Mouse (Mus musculus): Measurements from ENCODE around the gene Git2.
A peak's percentile ranks its signal among the peaks of the same experiment; 100 is the strongest.

The Git2 gene

DNA sequence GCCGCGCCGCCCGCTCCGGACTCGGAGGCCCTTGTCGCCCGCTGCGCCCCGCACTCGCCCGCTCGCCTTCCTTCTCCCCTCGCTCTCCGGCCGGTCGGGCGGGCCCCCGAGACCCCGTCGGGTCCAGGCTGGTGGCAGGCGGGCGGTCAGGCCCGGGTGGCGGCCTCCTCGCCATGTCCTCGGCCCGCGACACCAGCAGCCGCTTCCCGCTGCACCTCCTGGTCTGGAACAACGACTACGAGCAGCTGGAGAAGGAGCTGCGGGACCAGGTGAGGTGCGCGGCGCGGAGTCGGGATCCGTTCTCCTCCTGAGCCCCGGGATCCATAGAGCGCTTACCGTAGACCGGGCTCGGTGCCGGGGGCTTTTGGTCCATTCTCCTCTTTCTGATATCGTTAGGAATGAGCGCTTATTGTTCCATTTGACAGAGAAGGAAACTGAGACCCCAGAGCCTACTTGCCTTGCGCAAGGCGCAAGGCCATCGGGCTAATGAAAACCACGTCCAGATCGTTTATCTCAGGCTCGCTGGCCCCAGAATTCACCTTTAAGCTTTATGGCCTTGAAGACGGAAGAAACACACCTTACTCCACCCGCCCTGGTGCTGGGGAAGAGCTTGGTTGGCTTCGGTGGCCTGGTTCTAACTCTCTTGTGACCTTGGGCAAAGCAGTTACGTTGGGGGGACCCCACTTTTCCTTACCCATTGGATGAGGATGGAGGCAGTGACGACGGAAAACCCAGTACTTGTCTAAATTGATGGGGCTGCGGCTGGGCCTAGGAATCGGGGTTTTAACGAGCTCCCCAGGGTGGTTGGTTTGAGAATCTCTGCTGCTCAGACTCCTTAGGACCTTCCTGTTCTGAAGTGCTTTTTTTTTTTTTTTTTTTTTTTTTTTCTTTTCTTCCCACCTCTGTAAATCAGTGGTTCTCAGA lies at the start of gene Git2:
Git2 (minus strand) TSS at position 462 of the 924 bp plus-strand sequence.
- DNase-seq (ENCODE audit: low spot score): no peak

DNA sequence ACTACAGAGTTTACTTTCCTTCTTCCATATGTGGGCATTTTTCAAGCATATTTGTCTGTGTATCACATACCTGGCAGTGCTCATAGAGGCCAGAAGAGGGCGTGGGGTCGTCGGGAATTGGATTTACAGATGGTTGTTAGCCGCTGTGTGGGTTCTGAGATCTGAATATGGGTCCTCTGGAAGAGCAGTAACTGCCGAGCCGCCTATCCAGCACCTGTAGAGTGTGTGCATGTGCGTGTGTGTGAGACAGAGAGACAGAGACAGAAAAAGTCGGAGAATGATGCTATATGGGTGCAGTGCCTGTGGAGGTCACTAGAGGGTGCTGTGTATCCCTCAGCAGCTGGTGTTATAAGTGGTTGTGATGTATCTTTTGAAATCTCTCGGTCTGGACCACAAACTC lies 48.9 kb upstream of the Git2 start:
- no peak for DNase-seq (ENCODE audit: low spot score)

DNA sequence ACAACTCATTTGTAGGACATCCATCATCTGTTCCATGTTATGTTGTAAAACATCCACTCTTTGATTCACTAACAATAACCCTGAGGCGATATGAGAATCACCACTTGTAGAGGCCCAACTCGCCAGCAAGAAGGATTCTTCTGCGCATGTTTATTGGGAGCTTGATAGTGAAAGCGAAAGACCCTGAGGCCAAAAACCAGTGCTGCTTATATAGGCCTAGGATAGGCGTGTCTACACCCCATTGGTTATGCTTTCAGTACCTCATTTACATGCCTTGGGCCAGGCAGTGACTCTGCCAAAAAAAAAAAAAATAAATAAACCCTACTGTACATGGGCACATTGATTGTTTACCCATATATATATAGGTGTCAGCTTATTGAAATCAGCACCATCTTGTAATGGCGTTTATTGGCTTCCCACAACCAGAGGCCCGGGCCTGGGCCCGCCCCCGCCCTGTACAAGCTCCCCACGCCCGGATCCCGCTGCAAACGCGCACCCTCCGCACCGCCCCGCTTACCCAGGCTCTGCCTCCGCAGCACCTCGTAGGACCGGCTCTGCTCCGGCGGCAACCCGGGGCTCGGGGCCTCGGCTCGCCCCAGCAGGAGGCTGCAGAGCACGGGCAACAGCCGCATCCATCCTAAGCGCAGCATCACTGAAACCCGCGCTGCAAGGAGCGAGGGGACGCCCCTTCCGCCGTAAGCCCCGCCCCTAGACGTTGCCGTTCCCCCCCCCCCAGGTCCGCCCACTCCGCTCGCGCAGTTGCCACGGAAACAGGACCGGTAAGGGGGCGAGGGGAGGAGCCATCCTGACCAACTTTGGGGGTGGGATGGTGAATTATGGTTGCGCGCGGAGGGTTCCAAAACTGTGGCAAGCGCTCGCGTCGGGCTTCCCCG lies 47.7 kb upstream of the Git2 start, which contains the start of gene 1500011B03Rik:
1500011B03Rik (minus strand) TSS at position 673 of the 893 bp plus-strand sequence.
- peak; percentile 93 for DNase-seq (ENCODE audit: low spot score)

DNA sequence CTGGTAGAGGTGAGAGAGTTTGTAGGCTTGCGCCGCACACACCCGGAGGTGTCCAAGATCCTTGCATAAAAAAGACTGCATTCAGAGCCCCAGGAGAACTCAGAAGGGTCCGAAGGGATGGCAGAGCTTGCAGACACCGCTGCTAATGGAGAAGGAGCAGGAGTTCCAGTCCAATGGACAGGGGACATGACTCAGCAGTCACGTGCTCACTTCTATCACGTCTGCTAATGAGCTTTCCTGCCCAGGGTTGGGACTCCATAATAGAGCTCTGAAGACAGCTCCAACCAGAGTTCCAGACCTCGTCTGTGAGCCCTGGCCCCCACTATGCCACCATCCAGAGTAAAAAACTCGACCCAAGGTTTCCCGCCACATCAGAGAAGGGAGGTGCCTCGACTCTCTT lies 42.8 kb upstream of the Git2 start:
- no peak for DNase-seq (ENCODE audit: low spot score)

DNA sequence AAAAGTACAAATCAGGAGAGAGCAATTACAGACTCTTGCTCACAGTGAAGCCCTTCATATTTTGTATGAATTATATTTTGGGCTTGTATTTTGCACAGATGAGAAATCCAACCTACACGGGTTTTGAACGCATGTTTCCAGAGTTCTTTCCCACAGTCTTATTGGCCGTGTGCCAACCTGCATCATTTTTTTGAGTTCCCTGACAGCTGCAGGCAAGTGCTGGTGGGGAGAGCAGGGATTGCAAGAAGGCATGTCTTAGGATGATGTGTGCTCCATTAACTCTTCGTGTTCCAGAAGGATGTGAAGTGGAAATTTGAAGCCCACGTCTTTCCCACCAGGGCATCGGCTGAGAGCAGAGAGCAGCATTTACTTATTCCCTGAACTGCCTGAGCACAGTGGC lies 41.3 kb upstream of the Git2 start:
- no peak for DNase-seq (ENCODE audit: low spot score)

DNA sequence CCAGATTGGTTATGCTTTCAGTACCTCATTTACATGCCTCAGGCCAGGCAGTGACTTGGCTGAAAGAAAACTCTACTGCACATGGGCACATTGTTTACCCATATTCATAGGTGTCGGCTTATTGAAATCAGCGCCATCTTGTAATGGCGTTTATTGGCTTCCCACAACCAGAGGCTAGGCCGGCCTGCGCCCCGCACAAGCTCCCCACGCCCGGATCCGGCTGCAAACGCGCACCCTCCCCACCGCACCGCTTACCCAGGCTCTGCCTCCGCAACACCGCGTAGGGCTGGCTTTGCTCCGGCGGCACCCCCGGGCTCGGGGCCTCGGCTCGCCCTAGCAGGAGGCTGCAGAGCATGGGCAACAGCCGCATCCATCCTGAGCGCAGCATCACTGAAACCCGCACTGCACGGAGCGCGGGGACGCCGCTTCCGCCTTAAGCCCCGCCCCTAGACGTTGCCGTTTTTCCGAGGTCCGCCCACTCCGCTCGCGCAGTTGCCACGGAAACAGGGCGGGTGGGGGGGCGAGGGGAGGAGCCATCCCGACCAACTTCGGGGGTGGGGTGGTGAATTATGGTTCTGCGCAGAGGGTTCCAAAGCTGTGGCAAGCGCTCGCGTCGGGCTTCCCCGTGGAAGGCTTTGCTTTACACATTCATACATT lies 38.3 kb upstream of the Git2 start:
- DNase-seq (ENCODE audit: low spot score): peak; percentile 94

DNA sequence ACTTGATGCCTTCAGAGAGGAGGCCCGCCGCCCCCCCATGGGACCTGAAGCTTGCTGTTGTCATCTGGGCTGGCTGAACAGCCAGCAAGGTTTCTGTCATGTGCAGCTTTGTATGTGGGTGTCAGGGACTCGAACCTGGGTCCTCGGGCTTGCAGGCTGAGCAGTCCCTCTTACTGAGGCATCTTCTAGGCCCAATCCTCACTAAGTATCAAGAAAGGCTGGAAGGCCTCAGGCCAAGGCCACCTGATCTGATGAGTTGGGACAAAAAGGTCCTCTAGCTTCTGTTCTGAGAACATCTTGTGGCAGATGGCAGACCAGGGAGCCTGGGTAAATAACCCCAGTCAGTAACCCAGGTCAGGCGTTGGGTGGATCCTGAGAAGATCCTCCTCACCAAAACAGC lies 34.5 kb upstream of the Git2 start:
- peak; percentile 56 for DNase-seq (ENCODE audit: low spot score)

DNA sequence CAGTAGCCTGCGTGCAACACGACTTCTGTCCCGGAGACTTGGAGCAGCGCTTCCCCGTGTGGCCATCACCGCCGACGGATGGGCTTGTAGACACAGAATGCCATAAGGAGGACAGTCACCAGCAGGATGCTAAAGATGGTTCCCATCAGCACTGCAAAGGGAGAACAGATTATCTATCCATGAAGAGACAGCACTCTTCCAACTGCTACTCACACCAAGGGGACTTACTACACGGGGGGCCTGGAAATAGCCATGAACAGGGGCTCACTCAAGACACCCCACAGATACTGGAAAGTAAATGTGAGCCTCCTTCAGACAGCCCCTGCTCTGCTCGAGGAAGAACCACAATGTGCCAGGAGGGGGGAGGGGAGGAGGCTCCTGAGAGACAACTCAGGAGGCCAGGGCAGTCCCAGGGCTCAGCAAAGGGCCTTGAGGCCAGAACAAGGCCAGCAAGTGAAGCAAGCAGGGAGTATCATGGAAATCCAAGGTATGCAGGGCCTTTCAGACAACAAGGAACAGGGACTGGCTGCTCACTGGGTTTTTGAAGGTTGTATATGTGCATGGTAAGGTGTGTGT lies 34.0 kb upstream of the Git2 start:
- peak; percentile 73 for DNase-seq (ENCODE audit: low spot score)

DNA sequence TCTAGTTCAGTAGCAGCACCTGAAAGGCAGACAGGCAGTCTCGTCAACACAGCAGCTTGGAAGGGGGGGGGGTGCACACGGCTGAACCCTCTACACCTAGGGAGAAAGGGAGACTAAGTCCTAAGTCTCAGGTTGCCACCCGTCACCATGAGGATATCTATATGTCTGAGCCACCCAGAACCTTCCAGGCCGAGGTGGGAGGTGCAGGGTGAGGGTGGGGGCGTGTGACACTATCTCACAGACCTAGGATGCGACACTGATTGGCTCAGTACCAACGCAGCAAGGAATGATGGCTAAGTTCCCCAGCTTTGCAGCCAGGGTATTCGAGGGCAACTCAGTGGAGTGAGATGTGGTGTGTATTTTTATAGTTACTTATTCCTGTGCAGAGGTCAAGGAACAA lies 33.1 kb upstream of the Git2 start:
- DNase-seq (ENCODE audit: low spot score): peak; percentile 44

DNA sequence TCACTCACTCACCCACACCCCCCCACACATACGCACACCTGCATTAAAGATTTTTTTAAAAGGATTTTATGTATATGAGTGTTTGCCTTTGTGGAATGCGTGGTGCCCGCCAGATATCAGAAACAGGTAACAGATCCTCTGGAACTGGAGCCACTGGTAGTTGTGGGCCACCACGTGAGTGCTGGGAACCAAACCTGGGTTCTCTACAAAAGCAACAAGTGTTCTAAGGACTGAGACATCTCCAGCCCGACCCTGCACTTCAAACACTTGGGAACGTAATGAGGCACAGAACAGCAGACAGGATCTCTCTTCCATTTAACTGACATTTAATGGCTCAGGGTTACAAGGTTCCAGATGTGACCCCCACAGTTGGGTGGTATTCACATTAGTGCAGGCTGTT lies 32.6 kb upstream of the Git2 start:
- DNase-seq (ENCODE audit: low spot score): no peak

DNA sequence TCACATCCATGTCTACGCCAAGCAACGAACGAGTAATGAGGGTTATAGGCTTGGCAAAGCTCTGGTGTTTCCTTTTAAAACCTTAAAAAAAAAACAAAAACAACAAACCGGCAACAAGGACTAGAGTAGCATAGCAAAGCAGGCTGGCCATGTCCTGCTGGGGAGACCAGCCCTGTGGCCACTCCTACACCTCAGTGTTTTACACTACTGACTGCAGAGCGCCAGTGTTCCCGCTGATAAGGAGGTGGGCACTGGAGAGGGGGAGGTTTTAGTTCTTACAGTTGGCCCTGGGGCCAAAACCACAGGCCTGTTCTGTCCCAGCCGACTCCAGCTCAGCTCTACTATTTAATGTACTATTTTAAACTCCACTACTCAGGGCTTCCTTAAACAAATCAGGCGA lies 32.2 kb upstream of the Git2 start:
- no peak for DNase-seq (ENCODE audit: low spot score)

DNA sequence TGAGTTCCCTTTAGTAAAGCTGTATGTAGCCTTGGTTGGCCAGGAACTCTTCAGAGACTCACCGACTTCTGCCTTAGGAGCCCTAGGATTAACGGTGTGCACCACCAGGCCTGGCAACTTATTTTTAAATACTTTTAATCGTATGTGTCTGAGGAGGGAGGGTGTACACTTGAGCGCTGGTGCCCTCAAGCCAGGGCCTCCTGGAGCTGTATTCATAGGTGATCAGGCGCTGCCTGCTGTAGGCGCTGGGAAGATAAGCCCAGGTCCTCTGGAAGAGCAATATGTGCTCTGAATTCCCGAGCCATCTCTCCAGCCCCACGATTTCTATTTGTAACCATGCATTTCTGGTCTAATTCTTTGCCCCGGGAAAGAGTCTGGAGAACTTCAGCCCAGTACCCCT lies 31.7 kb upstream of the Git2 start:
- no peak for DNase-seq (ENCODE audit: low spot score)

DNA sequence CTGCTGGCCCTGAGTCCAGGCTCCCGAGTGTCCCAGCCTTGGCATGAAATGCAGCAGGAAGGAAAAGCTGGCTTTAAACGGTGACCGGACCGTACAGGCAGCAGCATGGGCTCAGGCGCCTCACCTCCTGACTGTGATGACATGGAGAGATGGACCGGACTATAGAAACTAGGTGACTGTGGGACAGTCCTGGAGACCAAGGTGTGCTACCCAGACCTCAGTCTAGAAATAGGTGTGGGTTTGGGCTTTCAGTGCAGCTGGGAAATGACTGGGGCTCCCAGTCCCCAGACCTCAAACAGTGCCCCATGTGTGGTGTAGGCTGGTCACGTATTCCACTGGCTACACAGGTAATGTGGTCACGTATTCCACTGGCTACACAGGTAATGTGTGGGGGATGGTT lies 31.3 kb upstream of the Git2 start:
- no peak for DNase-seq (ENCODE audit: low spot score)

DNA sequence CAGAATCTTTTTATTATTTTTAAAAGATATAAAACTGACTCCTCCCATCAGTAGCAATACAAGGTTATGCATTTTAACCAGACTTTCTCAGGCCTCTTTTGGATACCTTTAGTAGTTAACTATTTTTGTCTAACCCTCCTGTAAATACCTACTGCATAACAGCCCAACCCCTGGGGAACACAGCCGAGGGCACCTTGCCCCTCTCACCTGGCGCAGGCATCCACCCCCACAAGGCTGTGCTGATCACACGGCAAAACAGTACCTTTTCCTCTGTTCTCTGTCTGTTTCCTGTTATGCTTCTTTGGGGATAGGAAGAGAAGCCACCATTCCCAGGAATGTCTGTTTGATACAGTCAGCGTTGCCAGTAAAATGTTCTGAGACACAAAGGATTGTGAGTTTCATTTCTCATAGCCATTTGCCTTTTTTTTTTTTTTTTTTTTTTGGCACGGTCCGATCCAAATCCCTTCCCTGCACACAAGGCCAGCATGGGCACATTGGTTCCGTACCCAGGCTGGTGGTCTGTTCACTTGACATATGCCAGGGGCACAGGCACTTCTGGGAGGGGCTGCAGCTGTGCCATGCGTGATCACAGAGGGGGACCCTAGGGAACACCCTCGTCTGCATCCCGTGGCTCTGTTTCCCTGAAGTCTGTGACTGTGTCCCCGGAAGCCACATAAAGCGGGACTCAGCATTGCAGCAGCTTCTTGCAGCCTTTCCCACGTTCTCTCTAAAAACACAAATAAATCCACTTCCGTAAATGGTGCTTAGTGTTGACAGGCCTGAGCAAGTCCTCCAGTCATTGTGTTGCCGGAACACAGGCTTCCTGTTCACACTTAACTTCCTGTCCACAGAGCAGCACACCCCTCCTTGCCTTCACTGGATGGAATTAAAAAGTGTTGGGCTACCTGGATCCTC lies 30.4 kb upstream of the Git2 start:
- no peak for DNase-seq (ENCODE audit: low spot score)

DNA sequence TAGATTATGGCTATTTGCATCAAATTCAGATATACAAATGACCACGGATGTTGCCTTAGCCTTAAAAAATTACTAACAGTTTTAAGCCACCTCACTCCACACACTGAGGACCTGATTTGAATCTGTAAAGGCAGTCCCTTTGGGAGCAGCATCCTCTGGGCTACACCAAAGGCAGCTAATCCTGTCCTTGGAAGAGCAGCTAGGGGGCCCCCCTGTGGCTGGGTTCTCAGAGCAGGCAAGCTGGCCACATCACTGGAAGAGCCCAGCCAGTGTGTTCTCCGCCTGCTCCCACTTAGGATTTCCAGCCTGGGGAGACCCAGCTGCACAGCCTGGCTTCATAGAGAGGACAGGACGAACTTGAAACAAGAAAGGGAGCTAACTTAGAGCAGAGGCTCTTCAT lies 29.6 kb upstream of the Git2 start:
- no peak for DNase-seq (ENCODE audit: low spot score)

DNA sequence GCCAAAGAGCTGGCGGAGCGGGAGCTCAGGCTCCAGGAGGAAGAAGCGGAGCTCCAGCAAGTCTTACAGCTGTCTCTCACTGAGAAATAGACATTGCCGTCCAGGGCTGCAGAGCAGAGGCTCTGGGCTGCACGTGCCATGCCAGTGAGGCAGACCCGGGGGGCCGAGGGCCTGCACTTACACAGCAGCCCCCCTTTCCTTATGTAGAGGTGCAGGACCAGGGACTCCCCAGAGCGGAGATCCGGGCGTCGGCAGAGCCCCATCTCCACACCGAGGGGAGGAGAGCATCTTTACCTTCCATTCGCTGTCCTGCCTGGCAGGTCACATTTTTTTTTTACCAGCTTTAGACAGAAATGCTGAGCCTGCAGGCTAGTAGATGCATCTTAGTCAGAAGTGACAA lies 29.0 kb upstream of the Git2 start:
- DNase-seq (ENCODE audit: low spot score): no peak

DNA sequence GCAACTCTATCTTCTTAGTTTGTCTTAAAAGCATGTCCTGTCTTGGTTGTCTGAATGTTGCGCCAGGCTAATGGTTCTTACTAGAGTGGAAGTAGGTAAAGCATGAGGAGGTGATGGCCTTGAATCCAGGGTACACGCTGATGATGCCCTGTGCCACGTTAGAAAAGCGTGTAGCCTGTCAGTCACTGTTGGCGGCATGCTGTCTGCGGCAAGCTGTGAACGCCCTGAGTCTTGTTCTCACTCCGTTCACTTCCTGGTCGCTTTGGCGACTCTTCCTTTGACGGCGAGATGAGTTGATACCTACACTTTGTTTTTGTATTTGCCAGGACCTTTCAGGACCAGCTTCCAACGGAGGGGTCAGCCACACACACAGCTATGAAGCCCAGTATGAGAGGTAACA lies 27.9 kb upstream of the Git2 start:
- DNase-seq (ENCODE audit: low spot score): no peak

DNA sequence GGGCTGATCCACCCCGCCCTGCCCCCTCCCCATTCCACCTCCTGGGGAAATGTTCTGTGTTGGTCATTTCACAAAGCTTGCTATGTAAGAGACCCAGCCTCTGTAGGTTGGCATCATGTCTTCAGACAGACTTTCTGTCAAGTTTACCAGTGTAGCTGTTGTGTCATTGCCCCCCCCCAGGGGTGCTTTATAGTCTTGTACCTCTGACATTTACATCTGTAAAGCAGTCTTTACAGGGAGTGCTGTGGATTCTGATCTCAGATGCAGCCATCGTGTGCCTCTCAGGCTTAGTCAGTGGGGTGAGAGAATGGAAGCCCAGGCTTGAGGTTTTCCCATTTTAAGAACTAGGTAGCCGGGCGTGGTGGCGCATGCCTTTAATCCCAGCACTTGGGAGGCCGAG lies 26.5 kb upstream of the Git2 start:
- no peak for DNase-seq (ENCODE audit: low spot score)

DNA sequence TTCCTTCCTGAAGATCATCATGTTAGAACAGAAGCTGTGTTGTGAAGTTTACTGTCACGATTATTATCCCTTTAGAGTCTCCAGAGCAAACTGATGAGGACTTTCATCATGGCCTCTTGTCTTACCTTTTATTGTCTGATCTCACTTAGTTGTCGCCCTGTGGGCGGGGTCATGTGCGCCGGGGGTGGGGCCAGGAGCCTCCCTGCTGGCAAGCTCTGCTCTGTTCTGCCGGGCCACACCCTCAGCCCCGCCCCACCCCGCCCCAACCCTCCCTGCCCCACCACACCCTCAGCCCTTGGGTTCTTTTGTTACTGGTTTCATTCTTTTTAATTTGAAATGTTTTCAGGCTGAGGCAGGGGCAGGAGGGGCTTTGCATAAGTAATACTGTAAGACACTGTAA lies 25.7 kb upstream of the Git2 start:
- DNase-seq (ENCODE audit: low spot score): no peak

DNA sequence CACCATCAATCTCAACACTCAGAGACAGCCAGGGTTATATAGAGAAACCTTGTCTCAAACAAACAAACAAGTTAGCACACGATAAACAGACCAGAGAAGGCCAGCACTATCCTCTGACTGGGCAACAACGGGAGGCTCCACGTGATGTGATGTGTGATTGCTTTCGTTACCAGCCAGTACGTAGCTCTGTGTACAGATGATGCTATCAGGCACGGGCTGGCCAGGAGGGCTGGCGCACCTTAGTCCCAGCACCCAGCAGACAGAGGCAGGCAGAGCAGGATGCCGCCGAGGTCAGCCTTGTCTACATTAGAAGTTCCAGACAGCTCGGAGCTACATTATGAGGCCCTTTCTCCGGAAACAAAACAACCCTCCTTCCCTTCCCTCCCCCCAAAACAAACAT lies 24.5 kb upstream of the Git2 start:
- DNase-seq (ENCODE audit: low spot score): no peak

DNA sequence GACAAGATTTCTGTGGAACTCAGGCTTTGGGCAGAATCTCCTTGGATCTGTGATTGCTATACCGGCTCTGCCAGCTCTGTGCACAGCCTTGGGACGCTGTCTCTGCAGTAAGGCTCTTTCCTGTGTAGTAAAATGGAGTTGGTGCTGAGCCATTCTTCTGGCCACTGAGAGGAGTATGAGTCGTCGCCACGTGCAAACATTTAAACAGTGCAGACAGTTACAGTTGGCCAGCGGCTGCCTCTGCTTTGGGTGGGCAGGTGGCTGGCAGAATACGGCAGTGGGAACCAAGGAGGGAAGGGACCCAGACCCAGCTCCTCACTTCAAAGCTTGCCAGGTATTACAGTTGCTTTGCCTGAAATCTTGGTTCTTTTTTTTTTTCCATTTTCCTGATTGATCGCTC lies 21.9 kb upstream of the Git2 start:
- DNase-seq (ENCODE audit: low spot score): no peak
